Mouse (Mus musculus): Measurements from ENCODE around the gene Myo1e. TPM values are rescaled to one million over a fixed set of nuclear protein-coding genes. Genes with fewer than 3 reads are reported as not detected.
A peak's percentile ranks its signal among the peaks of the same experiment; 100 is the strongest.

Gene Myo1e
- polyA plus RNA-seq, 1 experiment, result 86.6 TPM

DNA sequence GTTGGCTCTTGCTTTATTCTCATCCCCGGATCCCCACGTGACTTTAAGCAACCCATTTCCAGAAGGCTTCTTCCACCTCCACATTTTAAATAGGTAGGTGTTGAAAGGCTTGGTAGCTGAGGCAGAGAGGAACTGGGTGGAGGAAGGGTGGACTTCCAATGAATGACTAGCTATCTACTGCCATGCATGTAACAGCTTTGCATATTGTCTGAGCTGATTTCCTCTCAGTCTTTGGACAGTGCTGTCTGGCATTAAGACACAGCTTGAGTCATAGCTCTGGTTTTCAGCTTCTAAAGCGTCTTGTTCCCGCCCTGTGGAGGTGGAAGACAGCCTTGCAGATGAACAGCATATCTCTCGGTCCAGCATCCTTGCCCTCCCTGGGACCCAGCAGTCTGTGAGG lies 54.5 kb downstream of the Myo1e start:
- Histone ChIP-seq H3K27ac (ENCODE audit: insufficient read depth, low read depth, low read length) (peak overlapping the region; percentile 85), H3K4me1 (ENCODE audit: control insufficient read depth, insufficient read depth, low read length) (peaks cover 83% of the 10 kb centered on the region), H3K4me3 (ENCODE audit: insufficient read depth, low read length) (no peak overlapping the region)
- TF ChIP-seq CTCF (IDR thresholded peaks at IDR 0.05; ENCODE audit: low read depth, low read length), result no peak
- TF ChIP-seq POLR2A (IDR thresholded peaks at IDR 0.05; ENCODE audit: borderline replicate concordance, low read depth, low read length), result no peak

DNA sequence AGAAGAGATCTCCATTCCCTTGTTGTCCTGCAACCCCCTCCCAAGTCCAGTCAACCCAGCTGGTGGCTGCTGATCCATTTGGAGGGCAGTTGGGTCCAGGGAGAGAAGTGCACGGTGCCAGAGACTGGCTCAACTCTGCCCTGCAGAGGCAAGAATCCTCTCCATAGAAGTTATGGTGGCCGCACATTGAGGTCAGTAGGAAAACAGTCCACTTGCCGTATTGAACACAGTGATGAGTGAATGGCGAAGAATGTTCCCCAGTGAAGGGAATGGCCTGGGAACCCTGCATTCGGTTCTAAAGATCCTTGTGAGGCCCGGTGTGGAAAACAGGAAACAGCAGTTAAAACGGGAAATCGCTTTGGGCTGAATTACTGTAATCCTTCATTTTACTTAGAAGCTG lies 56.0 kb downstream of the Myo1e start:
- Histone ChIP-seq H3K4me1 (ENCODE audit: control insufficient read depth, insufficient read depth, low read length) (peaks cover 70% of the 10 kb centered on the region), H3K4me3 (ENCODE audit: insufficient read depth, low read length) (no peak overlapping the region), H3K27ac (ENCODE audit: insufficient read depth, low read depth, low read length) (no peak overlapping the region)
- TF ChIP-seq POLR2A (IDR thresholded peaks at IDR 0.05; ENCODE audit: borderline replicate concordance, low read depth, low read length) (no peak), CTCF (IDR thresholded peaks at IDR 0.05; ENCODE audit: low read depth, low read length) (no peak)

DNA sequence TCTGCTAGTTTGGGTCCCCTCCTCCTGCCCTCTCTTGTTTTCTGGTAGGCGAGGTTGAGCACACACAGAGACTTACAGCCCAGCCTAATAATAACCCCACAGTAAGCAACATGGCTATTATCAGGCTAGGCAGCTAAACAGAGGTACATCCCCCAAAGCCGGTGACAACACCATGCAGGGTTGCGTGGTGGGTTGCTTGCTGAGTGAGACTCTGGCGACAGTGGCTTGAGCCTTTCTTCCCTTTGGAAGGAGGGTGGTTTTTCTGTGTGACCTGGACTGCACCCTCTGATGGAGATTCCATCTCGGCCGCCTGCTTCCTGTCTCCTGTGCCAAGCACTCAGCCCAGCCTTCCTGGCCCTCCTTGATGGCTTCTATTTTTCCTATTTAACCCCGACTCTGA lies 56.6 kb downstream of the Myo1e start:
- Histone ChIP-seq H3K4me3 (ENCODE audit: insufficient read depth, low read length) (no peak overlapping the region), H3K4me1 (ENCODE audit: control insufficient read depth, insufficient read depth, low read length) (peaks cover 65% of the 10 kb centered on the region), H3K27ac (ENCODE audit: insufficient read depth, low read depth, low read length) (no peak overlapping the region)
- no peak for TF ChIP-seq POLR2A (IDR thresholded peaks at IDR 0.05; ENCODE audit: borderline replicate concordance, low read depth, low read length)
- TF ChIP-seq CTCF (IDR thresholded peaks at IDR 0.05; ENCODE audit: low read depth, low read length), result no peak

DNA sequence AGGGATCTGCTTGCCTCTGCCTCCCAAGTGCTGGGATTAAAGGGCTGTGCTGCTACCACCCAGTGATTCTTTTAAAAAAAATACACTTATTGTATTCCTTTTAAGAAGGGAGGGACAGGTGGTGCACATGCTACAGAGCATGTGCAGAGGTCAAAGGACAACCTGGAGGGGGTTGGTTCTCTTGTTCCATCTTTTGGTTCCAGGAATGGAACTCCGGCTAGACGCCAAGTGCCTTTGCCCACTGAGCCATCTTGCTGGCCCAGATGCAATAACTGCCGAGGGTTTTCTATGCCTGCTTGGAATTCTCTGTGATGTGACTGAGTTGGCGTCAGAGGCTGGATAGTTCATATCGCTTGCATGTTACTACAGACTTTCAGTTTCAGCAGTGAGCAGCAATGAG lies 58.4 kb downstream of the Myo1e start:
- Histone ChIP-seq H3K4me3 (ENCODE audit: insufficient read depth, low read length) (no peak overlapping the region), H3K4me1 (ENCODE audit: control insufficient read depth, insufficient read depth, low read length) (peaks cover 49% of the 10 kb centered on the region), H3K27ac (ENCODE audit: insufficient read depth, low read depth, low read length) (no peak overlapping the region)
- no peak for TF ChIP-seq POLR2A (IDR thresholded peaks at IDR 0.05; ENCODE audit: borderline replicate concordance, low read depth, low read length)
- no peak for TF ChIP-seq CTCF (IDR thresholded peaks at IDR 0.05; ENCODE audit: low read depth, low read length)

DNA sequence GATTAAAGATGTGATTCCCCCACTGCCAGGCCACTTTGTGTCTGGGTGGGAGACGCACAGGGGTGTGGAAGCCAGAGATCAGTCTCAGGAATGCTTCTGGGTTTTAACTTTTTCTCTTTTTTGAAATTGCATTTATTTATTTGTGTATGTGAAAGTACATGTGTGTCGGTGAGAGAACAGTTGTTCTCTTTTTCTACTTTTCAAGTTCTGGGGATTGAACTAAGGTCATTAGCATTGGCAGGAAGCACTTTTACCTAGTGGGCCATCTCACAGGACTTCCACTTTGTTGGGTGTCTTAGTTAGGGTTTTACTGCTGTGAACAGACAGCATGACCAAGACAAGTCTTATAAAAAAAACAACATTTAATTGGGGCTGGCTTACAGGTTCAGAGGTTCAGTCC lies 59.0 kb downstream of the Myo1e start:
- no peak overlapping the region for H3K4me3 ChIP-seq (ENCODE audit: insufficient read depth, low read length)
- H3K4me1 ChIP-seq (ENCODE audit: control insufficient read depth, insufficient read depth, low read length), result peaks cover 42% of the 10 kb centered on the region
- TF ChIP-seq POLR2A (IDR thresholded peaks at IDR 0.05; ENCODE audit: borderline replicate concordance, low read depth, low read length) (no peak), CTCF (IDR thresholded peaks at IDR 0.05; ENCODE audit: low read depth, low read length) (no peak)
- H3K27ac ChIP-seq (ENCODE audit: insufficient read depth, low read depth, low read length), result no peak overlapping the region

DNA sequence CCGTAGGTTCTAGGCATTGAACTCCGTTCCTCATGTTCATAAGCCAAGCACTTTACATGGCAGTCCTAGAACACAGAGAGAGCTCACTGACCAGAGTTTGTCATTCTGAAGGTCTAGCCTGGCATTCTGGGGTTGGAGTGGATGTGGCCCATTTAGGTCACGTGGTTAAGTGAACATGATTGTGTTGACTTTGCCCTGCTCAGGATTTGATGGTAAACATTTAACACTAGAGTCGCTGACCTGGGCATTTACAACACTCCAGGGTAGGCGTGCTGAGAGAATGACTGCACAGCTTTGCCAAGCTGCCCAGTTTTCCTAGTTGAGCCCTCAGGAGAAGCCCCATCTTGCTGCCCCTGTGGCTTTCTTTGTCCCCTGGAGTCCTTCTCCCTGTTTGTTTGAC lies 60.0 kb downstream of the Myo1e start:
- Histone ChIP-seq H3K4me1 (ENCODE audit: control insufficient read depth, insufficient read depth, low read length) (peaks cover 35% of the 10 kb centered on the region), H3K4me3 (ENCODE audit: insufficient read depth, low read length) (no peak overlapping the region), H3K27ac (ENCODE audit: insufficient read depth, low read depth, low read length) (no peak overlapping the region)
- no peak for TF ChIP-seq CTCF (IDR thresholded peaks at IDR 0.05; ENCODE audit: low read depth, low read length)

DNA sequence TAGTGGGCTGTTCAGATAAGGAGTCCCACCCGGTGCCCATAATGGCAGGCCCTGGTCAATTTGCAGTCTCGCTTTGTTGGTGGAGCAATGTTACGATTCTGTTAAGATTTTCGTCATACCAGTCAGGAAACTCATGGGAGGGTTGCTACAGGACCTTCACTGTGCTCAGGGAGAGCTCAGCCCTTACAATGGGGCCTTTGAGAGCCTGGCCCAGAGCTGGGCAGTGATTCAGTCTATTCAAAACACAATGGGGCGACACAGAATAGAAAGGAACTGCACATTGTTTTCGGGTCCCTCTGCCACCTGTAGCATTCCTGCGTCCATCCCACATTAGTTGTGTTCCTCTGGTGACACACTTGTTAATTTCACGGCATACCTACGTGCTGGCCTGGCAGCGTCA lies 62.2 kb downstream of the Myo1e start:
- peaks cover 15% of the 10 kb centered on the region for H3K4me1 ChIP-seq (ENCODE audit: control insufficient read depth, insufficient read depth, low read length)
- H3K4me3 ChIP-seq (ENCODE audit: insufficient read depth, low read length), result no peak overlapping the region
- H3K27ac ChIP-seq (ENCODE audit: insufficient read depth, low read depth, low read length), result no peak overlapping the region
- TF ChIP-seq POLR2A (IDR thresholded peaks at IDR 0.05; ENCODE audit: borderline replicate concordance, low read depth, low read length), result no peak
- no peak for TF ChIP-seq CTCF (IDR thresholded peaks at IDR 0.05; ENCODE audit: low read depth, low read length)

DNA sequence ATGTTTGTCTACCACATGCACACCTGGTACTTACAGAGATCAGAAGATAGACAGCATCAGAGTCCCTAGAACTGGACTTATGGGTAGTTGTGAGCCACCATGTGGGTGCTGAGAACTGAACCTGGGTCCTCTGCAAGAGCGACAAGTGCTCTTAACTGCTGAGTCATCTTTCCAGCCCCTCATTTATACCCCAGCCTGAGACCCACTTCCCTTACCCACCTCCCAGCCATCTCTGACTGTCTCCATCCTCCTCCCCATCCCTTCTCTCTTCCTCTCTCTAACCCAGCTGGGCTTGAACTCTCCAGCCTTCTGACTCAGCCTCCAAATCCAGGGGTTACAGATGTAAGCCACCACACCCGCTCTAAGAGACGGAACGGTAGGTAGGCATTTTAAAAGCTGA lies 63.3 kb downstream of the Myo1e start:
- Histone ChIP-seq H3K27ac (ENCODE audit: insufficient read depth, low read depth, low read length) (no peak overlapping the region), H3K4me1 (ENCODE audit: control insufficient read depth, insufficient read depth, low read length) (peaks cover 6% of the 10 kb centered on the region), H3K4me3 (ENCODE audit: insufficient read depth, low read length) (no peak overlapping the region)
- TF ChIP-seq POLR2A (IDR thresholded peaks at IDR 0.05; ENCODE audit: borderline replicate concordance, low read depth, low read length), result no peak
- TF ChIP-seq CTCF (IDR thresholded peaks at IDR 0.05; ENCODE audit: low read depth, low read length), result no peak

DNA sequence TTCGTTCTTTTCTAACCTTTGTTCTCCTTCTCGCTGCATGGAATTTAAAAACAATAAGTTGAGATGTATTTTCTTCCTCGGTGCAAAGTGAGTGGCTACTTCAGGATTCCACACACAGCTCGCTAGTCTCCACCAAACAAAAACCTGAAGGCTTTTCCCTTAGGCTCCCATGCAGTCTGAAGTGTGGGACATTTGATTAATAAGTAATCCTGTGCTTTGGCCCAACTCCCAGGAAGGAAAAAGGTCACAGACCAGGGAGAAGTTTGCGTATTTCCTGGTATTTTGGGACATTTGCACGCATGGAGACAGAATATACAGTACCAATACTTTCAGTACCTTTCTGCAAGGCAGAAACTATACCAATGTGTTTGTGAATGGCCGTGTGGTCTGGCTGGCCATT lies 64.0 kb downstream of the Myo1e start:
- H3K4me1 ChIP-seq (ENCODE audit: control insufficient read depth, insufficient read depth, low read length), result peaks cover 7% of the 10 kb centered on the region
- no peak for TF ChIP-seq CTCF (IDR thresholded peaks at IDR 0.05; ENCODE audit: low read depth, low read length)
- no peak for TF ChIP-seq POLR2A (IDR thresholded peaks at IDR 0.05; ENCODE audit: borderline replicate concordance, low read depth, low read length)
- H3K27ac ChIP-seq (ENCODE audit: insufficient read depth, low read depth, low read length), result no peak overlapping the region
- no peak overlapping the region for H3K4me3 ChIP-seq (ENCODE audit: insufficient read depth, low read length)

DNA sequence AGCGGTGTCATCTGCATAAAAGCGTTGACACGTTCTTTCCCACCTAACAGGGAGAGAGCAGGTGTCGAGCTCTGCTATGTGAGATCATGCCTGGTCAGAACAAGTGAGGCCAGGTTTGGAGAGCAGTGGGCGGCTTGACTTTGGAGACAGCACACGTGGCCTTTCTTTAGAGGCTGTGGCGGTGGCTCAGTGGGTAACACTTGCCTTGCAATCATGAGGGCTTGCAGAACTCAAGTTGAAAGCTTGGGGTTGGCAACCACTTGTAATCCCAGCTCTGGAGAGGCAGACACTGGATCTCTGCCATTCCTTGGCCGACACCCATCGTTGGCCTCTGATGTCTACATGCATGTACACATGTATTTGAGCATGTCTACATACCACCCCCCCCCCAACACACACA lies 64.5 kb downstream of the Myo1e start:
- TF ChIP-seq CTCF (IDR thresholded peaks at IDR 0.05; ENCODE audit: low read depth, low read length) (no peak), POLR2A (IDR thresholded peaks at IDR 0.05; ENCODE audit: borderline replicate concordance, low read depth, low read length) (no peak)
- Histone ChIP-seq H3K4me1 (ENCODE audit: control insufficient read depth, insufficient read depth, low read length) (peaks cover 9% of the 10 kb centered on the region), H3K27ac (ENCODE audit: insufficient read depth, low read depth, low read length) (no peak overlapping the region), H3K4me3 (ENCODE audit: insufficient read depth, low read length) (no peak overlapping the region)

DNA sequence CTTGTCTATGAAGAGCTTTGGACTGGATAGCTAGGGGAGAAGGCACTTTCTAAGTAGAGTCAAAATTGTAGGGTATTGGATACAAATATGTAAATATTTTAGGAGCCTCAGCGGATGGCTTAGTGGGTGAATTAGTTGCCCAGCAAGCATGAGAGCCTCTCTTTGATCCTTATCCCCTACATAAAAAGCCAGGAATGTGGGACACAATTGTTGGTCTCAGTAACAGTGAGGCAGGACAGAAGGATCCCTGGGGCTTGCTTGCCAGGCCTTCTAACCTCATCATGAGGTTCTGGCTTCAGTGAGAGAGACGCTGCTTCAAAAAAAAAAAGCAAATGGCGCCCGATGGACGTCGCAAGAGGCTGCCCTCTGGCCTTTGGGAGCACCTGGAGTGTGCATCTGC lies 66.9 kb downstream of the Myo1e start:
- no peak overlapping the region for H3K4me3 ChIP-seq (ENCODE audit: insufficient read depth, low read length)
- H3K4me1 ChIP-seq (ENCODE audit: control insufficient read depth, insufficient read depth, low read length), result peaks cover 10% of the 10 kb centered on the region
- no peak overlapping the region for H3K27ac ChIP-seq (ENCODE audit: insufficient read depth, low read depth, low read length)
- TF ChIP-seq CTCF (IDR thresholded peaks at IDR 0.05; ENCODE audit: low read depth, low read length), result no peak
- no peak for TF ChIP-seq POLR2A (IDR thresholded peaks at IDR 0.05; ENCODE audit: borderline replicate concordance, low read depth, low read length)

Measured in bone marrow macrophage, adult 2 months (primary cell).